Mouse (Mus musculus) urinary bladder, postnatal 36 days (tissue): ENCODE measurements at regions not wholly inside any gene's neighbourhood (a gene's known extent, or its start where the extent isn't known, plus 50 kb on each side); places are given as distances from the start of the nearest gene placed in this dataset.

Source experiments
- DNase-seq, 2 experiments: peaks; one replicate each; pipeline ENCODE4 v3.0.0; 2022; ENCODE audit warnings: low spot score in 2 of 2, mixed read lengths in 1 of 2

GRCm38 (mm10) chr11:34153749-34154525, 54.0 kb downstream of the Foxi1 start:
- peak; percentile 74 to 82 for DNase-seq

- peak; percentile 78 to 86 for DNase-seq
These were observed 51.1 kb upstream of the 4930469K13Rik start for GRCm38 (mm10) chr11:34149370-34149976.
